Mouse (Mus musculus): ENCODE results near the gene Hist1h2ak.
"Not testable (repeated sequence)": the region's sequence is repeated elsewhere in the genome, so short reads cannot be mapped to it uniquely, and the experiment has no call there.

Hist1h2ak gene

GRCm38 (mm10) chr13:21753524-21754285 is at the start of gene Hist1h2ak, which contains the start of gene Hist1h2bn:
Gene Hist1h2ak, minus strand, starts transcription at chr13:21753827.
Gene Hist1h2bn, plus strand, starts transcription at chr13:21754123.
- DNase-seq (ENCODE audit: low read depth), result peak; percentile 94

DNA sequence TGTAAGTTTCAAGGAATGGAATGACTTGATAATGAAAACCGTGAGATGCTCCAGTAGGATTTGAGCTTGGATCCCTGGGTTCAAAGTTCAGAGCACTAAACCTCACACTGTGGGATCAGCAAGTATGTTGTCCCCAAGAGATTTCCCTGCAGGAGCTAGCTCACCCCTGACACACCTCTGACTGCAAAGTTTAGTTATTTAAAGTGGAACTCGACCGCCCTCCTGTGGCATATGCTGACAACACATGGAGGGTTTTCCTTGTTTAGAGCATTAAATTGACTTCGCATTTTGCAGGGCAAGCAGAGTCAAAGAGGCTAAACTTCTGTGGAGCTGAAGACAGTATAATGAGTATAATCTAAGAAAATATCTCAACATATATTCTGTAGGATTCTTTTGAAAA is 49.4 kb upstream of the Hist1h2ak start:
- not testable (repeated sequence) for DNase-seq (ENCODE audit: low read depth)

DNA sequence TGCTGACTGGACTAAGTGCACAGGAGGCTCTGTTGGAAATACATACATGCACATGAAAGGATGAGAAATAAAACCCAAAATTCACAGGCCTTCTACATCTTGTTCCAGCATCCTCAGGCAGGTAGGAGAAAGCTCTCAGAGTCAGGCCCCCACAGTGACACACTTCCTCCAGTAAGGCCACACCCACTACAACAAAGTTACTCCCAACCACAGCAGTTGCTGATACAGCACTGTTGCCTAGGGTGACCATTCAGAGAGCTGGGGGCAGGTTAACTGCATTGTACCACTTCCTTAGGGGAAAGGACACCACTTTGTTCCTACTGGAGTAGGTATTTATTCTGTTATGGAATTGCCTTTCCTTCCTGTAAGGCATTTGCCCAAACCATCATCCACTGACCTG is 43.5 kb upstream of the Hist1h2ak start:
- DNase-seq (ENCODE audit: low read depth), result not testable (repeated sequence)

DNA sequence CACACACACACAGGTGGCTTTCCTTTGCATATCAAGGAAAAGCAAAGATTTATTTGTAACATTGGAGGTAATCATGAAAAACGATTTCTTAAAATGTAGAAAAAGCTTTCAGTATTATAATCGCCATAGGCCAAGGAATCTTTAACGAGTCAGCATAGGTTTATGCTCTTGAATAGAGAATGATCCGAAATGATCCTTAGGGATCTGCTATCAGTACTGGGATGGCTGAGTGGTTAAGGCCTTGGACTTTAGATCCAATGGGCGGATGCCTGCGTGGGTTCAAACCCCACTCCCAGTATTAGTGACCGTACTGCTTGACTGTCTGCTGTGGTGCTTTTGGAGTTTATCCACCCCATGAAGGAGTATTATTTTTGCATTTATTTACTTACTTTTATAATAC is 42.0 kb upstream of the Hist1h2ak start:
- DNase-seq (ENCODE audit: low read depth), result no peak

DNA sequence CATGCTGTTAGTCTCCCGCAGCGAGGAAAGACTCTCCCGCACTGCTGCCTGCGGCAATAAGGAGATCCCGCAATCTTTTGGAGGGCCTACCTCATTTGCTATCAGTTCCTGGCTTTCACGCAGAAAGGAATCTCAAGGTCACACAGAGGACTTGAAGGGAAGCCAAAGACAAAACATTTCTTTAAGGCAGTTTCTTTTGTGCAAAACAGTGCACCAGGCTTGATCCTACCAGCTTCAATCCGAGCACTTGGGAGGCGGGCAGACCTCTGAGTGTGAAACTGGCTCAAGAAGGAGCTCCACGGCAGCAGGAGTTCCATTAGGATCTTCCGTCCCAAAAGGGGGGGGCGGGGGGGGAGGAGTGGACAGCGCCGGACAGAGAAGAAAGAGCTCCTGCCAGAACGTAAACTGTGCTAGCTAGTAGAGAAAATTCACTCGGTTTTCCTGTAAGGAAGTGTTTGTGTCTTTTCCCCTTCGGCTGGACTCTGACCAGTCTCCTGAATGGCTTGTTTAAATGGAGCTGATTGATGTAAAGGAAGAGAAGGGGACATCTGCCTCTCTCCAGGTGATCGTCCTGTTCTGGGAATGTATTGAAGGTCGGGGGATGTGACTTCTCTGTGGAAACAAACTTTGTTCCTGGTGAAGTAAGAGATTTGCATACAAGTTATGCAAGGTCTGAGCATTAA is 37.1 kb upstream of the Hist1h2ak start:
- no peak for DNase-seq (ENCODE audit: low read depth)

DNA sequence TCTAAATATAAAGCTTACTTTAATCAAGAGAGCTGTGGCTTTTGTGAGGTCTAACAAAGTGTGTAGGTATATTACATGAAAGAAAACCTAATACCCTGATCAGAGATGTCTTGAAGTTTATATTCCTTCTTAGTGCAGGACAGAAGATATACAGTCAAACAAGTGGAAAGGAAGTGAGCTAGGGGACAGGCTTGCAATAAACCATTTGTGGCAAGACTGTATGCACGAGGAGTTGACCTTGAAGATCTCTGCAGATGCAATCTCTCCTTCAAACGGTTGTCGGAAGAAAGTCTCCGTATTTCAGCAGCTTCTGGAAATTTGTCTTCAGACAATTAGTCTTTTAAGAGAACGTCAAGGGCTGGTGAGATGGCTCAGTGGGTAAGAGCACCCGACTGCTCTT is 36.3 kb upstream of the Hist1h2ak start:
- no peak for DNase-seq (ENCODE audit: low read depth)

DNA sequence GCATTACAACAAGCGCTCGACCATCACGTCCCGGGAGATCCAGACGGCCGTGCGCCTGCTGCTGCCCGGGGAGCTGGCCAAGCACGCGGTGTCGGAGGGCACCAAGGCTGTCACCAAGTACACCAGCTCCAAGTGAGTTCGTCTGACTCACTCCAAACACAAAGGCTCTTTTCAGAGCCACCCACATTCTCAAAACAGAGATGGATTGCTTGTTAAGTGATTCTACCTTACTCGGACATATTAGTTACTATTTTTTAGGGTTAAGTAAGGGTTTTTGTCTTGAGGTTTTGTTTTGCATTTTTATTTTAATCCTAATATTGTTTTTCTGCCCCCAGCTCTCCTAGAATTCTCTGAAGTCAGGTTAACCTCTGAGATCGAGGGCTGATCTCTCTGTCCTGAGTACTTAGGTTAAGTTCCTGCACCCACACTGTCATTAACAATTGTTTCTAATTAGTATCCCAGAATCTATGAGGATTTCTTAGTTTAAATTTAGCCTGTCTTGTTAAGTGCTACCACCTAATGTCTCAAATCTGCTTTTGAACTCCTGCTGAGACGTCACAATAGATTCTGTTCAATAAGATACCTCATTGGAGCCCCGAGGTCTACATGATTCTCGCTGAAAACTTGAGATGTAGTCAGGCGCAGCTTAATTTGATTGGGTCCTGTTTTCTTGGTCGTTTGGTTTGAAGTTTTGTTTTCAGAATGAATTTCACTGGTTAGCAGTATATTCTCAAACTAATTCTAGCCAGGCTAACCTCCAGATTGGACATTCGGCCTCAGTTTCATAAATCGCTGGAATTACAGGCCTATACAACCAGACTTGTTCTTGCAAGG is 34.4 kb upstream of the Hist1h2ak start:
- DNase-seq (ENCODE audit: low read depth), result peak; percentile 58

DNA sequence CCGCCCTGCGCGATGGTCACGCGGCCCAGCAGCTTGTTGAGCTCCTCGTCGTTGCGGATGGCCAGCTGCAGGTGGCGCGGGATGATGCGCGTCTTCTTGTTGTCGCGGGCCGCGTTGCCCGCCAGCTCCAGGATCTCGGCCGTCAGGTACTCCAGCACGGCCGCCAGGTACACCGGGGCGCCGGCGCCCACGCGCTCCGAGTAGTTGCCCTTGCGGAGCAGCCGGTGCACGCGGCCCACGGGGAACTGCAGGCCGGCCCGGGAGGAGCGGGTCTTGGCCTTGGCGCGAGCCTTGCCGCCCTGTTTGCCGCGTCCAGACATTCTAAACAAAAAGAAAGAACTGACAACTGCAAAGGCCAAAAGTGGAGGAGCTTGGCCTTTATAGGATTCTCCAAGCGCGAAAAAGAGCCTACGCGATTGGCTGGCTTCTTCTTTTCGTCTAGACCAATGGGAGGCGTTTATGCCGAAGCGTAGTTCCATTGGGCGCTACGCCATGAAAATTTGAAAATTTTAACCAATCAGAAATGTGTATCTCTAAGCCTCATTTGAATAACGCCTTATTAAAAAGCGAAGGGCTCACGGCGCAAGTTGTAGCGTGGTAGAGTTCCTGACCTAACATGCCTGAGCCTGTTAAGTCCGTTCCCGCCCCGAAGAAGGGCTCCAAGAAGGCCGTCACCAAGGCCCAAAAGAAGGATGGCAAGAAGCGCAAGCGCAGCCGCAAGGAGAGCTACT is 33.4 kb upstream of the Hist1h2ak start, which contains the start of the genes Hist1h2an and Hist1h2bp:
Hist1h2an (minus strand) TSS at position 320 of the 731 bp plus-strand sequence.
Hist1h2bp (plus strand) TSS at position 563 of the 731 bp plus-strand sequence.
- peak; percentile 97 for DNase-seq (ENCODE audit: low read depth)

- peak; percentile 63 for DNase-seq (ENCODE audit: low read depth)
Observed at GRCm38 (mm10) chr13:21786189-21786898, 32.7 kb upstream of the Hist1h2ak start.

DNA sequence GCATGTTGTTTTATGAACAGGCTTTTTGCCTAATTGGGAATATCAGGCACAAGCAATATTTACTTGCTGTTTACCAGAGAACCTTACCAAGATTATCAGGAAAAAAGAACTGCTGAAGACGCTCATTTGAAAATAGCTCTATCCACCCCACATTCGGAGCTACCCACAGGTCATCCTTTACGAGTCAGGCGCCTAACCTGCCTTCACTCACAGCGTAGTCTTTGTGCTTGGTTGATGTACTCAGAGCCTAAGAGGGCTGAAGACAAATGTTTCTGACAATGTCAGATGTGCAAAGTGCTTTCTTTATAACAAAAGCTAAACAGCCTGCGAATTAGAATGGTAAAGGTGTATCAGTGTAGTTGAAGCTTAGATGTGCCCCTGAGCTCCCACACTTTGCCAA is 30.7 kb upstream of the Hist1h2ak start:
- no peak for DNase-seq (ENCODE audit: low read depth)

DNA sequence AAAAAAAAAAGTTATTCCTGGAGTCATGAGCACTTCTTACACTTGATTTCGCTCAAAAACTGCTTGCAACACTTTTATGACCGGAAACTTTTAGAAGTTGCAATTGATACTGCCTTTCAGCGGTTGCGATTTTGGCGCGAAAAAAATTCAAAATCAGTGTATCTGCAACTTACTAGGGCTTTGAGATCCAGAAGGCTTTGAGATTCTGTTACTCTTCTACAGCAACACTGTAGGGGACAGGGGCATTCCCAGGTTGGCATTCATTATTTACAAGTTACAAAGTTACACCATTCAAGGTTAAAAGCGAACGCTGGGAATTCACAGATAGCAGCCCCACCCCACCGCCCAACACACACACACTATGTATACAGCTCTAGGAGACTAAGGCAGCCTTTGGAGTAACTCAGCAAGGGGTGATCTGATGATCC is 30.1 kb upstream of the Hist1h2ak start:
- peak; percentile 87 for DNase-seq (ENCODE audit: low read depth)

- peak; percentile 94 for DNase-seq (ENCODE audit: low read depth)
Observed at GRCm38 (mm10) chr13:21783255-21783617, 29.6 kb upstream of the Hist1h2ak start, which contains the start of gene Hist1h3i. Gene Hist1h3i, minus strand, starts transcription at chr13:21783370.

DNA sequence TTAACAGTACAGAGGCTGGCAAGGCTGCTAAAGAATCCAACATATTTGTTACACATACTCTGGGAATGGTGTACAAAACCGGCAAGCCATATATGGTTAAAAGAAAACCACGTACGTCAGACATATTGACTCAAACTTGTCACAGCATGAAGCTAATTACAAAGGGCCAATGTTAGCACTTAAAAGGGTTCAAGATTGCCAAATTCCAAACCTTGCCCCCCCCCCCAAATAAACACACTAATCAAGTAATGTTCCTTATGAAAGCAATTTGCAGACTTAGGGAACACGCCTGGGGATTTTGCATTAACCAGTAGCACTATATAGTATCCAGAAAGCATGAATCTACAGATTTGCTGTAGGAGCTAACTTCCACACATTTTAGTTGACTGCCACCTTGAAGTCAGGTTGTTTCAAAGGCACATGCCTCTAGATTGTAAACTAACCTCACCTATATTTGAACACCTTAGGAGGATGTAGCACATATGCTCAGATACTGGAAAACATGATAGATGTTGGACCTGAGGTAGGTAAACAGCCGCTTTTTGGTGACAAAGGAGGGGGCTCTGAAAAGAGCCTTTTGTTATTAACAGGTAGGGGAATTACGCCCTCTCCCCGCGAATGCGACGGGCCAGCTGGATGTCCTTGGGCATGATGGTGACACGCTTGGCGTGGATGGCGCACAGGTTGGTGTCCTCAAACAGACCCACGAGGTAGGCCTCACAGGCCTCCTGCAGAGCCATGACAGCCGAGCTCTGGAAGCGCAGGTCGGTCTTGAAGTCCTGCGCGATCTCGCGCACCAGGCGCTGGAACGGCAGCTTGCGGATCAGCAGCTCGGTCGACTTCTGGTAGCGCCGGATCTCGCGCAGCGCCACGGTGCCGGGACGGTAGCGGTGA is 29.0 kb upstream of the Hist1h2ak start:
- DNase-seq (ENCODE audit: low read depth), result peak; percentile 73

DNA sequence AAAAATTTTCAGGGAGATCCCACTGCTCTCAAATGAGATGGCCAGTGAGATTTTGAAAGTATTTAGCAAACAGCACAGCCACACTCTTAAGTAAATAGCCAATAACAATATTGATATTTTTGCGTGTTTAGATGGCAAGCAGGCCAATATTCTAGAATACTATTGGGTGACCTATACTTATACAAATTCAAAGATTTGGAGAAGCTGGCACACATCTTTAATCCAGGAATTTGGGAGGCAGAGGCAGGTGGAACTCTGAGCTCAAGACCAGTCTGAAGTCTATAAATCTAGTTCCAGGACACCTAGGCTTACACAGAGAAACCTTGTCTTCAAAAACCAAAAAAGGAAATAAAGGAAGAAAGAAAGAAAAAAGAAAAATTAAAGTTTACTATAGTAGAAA is 28.0 kb upstream of the Hist1h2ak start:
- DNase-seq (ENCODE audit: low read depth), result peak; percentile 30

DNA sequence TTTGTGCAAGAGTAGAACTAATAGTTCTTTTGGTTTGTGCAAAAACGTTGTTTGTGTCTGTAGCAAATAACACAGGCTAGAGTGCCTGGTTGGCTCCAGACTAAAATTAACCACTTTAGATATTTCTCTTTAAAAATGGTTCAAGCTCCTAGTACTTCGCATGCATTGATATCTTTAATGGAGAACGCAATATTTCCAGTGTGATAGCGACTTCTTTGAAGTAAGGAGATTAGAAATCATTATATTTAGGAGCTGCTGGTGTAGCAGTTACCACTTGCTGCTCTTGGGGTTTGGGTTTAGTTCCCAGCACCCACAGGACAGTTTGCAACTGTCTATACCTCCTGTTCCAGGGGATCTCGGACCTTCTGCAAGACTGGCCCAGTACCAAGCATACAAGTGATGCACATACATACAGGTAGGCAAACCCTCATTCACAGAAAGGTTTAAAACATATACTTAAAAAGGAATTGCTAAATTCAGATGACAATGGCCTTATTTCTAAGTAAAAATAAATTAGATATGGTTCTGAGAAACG is 27.5 kb upstream of the Hist1h2ak start:
- no peak for DNase-seq (ENCODE audit: low read depth)

- peak; percentile 83 for DNase-seq (ENCODE audit: low read depth)
Observed at GRCm38 (mm10) chr13:21779767-21780731, 26.4 kb upstream of the Hist1h2ak start, which contains the start of gene Hist1h1b. Gene Hist1h1b, minus strand, starts transcription at chr13:21780625.

DNA sequence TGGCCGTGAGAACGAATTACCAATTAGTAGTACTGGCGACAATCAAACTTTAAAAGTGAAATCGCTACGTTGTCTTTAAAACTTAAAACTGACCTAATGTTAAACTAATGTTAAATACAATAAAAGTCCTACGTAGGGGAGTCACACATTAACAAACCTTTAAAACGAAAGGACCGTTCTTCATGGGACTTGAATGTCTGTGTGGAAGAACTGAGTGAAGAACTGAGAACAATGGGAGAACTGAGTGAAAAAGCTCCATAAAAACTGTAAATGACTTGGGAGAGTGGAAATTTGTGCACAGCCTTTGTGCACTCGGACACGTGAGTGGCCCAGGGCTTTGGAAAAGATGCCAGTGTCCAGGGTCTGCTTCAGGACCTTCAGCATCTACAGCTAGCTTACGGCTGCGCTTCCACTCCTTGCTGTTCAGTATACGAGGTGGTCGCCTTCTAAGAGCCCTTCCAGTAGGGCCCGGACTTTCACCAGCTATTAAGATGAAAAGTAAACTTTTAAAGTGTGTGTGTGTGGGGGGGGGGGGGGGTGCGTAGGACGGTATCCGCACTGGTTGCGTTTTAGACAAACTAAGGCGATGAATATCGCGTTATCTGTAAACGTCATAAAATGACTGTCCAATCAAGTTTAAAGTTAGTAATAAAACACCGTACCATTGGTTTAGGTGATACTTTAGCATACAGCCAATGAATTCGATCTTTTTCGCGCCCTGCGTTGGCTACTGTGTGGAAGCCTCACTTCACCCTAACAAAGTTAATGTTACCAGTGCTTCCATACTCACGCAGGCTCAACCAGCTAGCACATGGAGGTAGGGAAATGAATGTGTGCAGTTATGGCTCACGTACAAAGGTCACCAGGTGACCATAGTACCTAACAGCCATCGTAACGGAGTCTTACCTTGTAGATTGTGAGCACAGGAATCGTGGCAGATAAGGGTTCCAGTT is 25.5 kb upstream of the Hist1h2ak start:
- peak; percentile 95 for DNase-seq (ENCODE audit: low read depth)
